Mouse (Mus musculus): ENCODE measurements around the gene Ndufs2.
"Not testable (repeated sequence)": the region's sequence is repeated elsewhere in the genome, so short reads cannot be mapped to it uniquely, and the experiment has no call there.

The Ndufs2 gene

DNA sequence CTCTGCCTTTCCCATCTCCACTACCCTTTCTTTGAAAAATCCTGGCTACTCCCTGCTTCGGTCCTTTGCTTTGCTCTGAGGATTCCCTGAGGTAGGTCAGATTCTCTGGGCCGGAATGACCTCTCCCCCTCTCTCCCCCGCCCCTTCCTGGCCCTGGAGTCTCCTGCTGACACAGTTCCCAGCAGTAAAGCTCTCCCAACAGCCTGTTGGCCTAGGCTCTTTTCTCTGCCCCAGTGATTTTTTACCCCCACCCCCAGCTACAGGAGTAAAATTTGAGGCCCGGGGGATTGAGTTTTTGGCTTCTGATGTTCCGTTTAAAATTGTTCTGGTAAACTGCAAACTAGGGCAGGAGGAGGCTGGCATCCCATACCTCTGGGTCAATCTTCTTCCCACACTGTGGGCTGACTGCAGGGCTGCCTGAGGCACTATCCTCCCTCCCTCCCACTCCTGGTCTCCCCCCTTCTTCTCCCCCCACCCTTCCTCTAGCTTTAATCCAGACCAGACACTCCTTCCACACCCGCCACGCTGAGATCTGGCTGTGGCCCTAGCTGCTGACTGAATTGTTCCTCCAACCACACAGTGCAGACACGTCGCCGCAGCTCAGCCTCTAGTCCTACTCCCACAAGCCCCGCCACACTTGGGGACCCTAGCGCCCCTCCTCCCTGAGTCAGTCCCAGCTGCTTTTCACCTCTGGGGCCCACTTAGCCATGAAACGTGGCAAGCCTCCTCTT is 571 bp upstream of the Ndufs2 start:
- DNase-seq = peak; percentile 42 to 63

GRCm38 (mm10) chr1:171249913-171250600 is 1.1 kb downstream of the Ndufs2 start, which contains the start of gene Adamts4:
Gene Adamts4, plus strand, starts transcription at chr1:171250421.
- peak; percentile 59 to 65 for DNase-seq

- DNase-seq = peak in 1 of 2 experiments; percentile 35
Measured at GRCm38 (mm10) chr1:171248386-171249226, 2.6 kb downstream of the Ndufs2 start.

DNA sequence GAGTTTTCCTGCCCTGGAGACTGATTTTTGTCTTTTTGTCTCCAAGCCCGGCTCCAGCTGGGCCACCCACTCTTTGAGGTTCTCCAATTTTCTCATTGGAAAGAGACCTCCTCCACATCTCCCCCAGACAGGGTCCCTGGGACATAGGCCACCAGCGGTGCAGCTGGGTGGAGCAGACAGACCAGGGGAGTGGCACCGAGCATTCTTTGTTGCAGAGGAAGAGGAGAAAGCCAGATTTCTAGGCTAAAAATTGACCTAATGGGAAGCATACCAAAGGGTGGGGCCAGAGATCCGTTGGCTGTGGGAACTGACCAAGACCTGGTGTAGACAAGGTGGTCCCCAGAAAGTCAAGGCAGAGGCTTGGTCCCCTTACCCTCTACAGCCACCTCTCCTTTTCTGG is 3.3 kb downstream of the Ndufs2 start:
- DNase-seq = peak in 1 of 2 experiments; percentile 34

DNA sequence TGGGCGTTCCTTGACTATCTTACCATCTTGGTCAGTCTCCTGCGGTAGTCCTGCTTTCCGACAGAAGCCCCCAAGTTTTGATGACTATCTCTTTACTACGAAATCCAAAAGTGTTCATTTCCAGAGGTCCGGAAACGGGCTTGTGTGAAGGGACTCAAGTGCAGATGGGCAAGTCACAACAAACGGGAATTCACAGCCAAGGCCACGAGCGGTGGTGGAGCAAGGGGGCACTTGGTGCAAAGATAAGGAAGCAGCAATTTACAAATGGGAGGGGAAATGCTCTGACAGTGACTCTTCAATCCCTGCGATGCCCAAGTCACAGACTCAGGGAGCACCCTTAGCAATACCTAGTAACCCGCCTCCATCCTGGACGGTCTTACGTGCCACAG is 3.7 kb downstream of the Ndufs2 start:
- DNase-seq = no peak

- peak; percentile 97 to 98 for DNase-seq
Measured at GRCm38 (mm10) chr1:171246709-171247452, 4.3 kb downstream of the Ndufs2 start.

- DNase-seq = no peak
Measured at GRCm38 (mm10) chr1:171245353-171245752, 5.8 kb downstream of the Ndufs2 start.

GRCm38 (mm10) chr1:171241952-171242351 is 9.2 kb downstream of the Ndufs2 start:
- not testable (repeated sequence) for DNase-seq

- DNase-seq = no peak
Measured at GRCm38 (mm10) chr1:171240911-171241310, 10.3 kb downstream of the Ndufs2 start.

- peak in 1 of 2 experiments; percentile 20 for DNase-seq
Measured at GRCm38 (mm10) chr1:171239992-171240744, 11.0 kb downstream of the Ndufs2 start.

DNA sequence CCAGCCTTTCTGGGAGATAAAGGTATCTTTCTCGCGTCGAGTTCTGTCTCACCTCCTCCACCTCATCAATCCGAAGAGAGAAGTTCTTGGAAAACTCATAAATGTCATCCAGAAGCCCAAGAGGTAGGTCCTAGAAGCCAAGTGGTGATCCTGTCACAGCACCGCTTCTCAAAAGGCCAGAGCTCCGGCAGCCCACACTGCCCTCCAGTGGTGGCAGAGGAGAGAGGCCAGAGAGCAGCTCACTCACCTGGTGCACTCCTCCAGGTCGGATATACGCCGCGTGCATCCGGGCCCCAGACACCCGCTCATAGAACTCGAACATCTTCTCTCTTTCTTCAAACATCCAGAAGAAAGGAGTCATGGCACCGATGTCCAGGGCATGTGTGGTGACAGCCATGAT is 12.7 kb downstream of the Ndufs2 start:
- peak; percentile 70 to 77 for DNase-seq

- no peak for DNase-seq
Measured at GRCm38 (mm10) chr1:171237438-171237837, 13.8 kb downstream of the Ndufs2 start.

DNA sequence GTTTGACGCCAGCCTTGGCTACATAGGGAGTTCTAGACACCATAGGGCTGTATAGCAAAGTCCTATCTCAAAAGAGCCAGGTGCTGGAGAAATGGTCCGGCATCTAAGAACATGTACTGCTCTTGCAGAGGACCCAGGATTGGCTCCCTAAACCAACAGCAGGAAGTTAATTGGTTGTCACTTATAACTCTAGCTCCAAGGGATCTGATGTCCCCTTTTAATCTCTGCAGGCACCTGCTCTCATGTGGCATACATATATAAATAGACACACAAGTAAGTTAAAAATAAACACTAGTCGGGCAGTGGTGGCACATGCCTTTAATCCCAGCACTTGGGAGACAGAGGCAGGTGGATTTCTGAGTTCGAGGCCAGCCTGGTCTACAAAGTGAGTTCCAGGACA is 15.4 kb downstream of the Ndufs2 start:
- no peak for DNase-seq

GRCm38 (mm10) chr1:171234538-171234937 is 16.6 kb downstream of the Ndufs2 start:
- no peak for DNase-seq

DNA sequence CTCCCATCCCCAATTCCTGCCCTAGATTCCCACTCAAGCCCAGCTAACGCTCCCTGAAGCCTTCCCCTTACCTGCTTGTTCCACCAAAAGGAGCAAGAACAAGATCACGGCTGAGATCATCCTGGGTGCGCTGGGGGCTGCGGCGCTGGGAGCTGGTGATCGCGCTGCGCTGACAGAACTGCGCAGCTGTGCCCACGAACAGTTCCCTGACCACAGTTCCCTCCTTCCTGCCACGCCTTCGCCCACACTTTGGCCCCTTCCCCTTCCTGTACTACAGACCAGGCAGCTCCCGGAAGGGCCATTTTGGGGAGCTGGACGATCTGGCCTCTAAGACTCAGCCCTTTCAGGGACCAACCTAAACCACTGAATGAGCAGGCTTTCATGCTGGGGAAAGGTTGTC is 17.1 kb downstream of the Ndufs2 start, which contains the start of gene Fcer1g:
TSS of gene Fcer1g (minus strand) at position 240 of the 400 bp plus-strand sequence.
- DNase-seq = peak; percentile 62 to 65

DNA sequence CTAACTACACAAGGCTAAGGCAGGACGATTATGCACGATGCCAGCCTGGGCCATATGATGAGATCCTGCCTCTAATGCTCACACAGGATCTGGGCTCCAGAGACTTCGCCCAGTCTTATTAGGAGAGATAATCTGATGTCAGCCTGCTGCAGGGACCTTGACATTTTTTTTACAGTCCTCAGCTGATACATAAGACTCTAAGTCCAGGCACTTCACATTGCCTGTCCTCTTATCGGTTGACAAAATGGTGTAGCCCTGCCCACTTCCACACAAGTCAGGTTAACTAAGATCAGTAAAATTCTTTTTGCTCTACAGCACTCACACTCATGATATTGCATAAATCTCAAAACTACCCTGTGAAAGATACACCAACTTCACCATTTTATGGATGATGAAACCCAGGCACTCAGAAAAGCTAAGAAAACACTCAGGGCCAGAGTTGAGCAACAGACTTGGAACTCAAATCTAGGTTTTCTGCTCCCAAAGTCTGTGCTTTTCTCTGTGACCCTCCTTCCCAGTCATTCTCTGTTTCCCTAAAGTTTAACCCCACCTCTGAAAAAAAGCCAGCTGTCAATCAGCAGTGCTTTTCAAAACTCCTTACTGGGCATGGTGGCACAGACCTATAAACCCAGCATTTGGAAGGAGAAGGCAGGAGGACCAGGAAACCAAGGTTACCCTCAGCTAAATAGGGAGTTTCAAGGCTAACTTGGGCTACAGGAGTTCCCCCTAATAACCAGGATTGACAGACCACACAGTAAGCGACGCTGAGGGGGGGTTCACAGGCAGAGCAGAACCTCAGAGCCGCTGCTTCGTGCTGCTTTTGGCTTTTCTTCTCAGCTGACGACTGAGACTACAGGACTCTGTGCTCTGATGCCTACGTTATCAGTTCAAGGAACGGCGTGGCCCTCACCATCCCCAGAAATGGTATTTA is 18.1 kb downstream of the Ndufs2 start:
- DNase-seq = peak in 1 of 2 experiments; percentile 49

- DNase-seq = no peak
Measured at GRCm38 (mm10) chr1:171232348-171232747, 18.8 kb downstream of the Ndufs2 start.

DNA sequence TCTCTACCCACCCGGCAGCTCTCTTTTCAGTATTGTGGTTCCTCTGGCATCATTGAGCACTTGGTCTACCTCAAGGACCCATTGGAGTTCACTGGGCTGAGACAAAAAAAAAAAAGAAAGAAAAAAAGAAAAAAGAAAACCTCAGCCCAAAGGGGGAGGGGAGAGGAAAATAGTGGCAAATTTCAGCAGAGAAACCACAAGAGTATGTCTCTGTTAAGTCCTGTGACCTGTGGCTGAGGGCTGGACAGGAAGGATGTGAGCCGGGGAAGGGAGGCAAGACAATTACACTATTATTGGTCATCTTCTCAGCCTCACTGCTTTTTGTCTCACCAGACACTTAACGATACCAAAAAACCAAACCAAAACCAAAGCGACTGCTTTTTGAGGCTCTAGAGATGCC is 19.3 kb downstream of the Ndufs2 start:
- DNase-seq = no peak

GRCm38 (mm10) chr1:171230215-171230614 is 21.0 kb downstream of the Ndufs2 start:
- DNase-seq = no peak

- DNase-seq = no peak
Measured at GRCm38 (mm10) chr1:171229750-171230149, 21.4 kb downstream of the Ndufs2 start.

DNA sequence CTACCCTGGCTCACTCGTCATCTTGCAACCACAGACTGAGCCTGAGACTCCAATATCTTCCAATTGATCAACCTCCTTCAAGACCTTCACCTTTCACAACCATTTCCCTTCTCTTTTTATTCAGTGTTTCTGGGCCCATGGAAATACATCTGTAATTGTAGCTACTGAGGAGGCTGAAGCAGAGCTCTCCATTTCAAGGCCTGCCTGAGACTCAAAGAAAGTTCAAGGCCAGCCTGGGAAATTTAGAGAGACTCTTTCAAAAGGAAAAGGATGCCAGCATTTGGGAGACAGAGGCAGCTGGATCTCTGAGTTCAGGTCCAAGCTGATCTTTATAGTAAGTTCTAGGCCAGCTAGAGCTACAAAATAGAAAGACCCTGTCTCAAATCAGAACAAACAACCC is 23.3 kb downstream of the Ndufs2 start:
- DNase-seq = no peak

Measured in lung, postnatal 4 days (tissue).